Mouse (Mus musculus) fat pad, adult 2 months (tissue): ENCODE data around the gene Calm2.

Experiments used
- DNase-seq: peaks from one replicate; pipeline ENCODE4 v3.0.0-alpha.2; 2011; ENCODE audit warnings: low read depth, low spot score; ENCODE audit errors: extremely low read depth

Gene Calm2

GRCm38 (mm10) chr17:87446767-87447611, at the start of gene Calm2:
TSS of gene Calm2 (minus strand) at chr17:87446935.
- peak; percentile 69 for DNase-seq

GRCm38 (mm10) chr17:87495504-87495903, 48.8 kb upstream of the Calm2 start:
- no peak for DNase-seq

- no peak for DNase-seq
These were observed 47.6 kb upstream of the Calm2 start for GRCm38 (mm10) chr17:87494310-87494709.

- no peak for DNase-seq
These were observed 45.6 kb upstream of the Calm2 start for GRCm38 (mm10) chr17:87492286-87492685.

GRCm38 (mm10) chr17:87490295-87490694, 43.6 kb upstream of the Calm2 start:
- DNase-seq, result no peak

- no peak for DNase-seq
These were observed 39.0 kb upstream of the Calm2 start for GRCm38 (mm10) chr17:87485751-87486150.

- no peak for DNase-seq
These were observed 36.1 kb upstream of the Calm2 start for GRCm38 (mm10) chr17:87482867-87483266.

- no peak for DNase-seq
These were observed 31.8 kb upstream of the Calm2 start for GRCm38 (mm10) chr17:87478569-87478968.

GRCm38 (mm10) chr17:87477611-87478010, 30.9 kb upstream of the Calm2 start:
- DNase-seq, result no peak

GRCm38 (mm10) chr17:87475356-87475755, 28.6 kb upstream of the Calm2 start:
- no peak for DNase-seq

- no peak for DNase-seq
These were observed 27.7 kb upstream of the Calm2 start for GRCm38 (mm10) chr17:87474501-87474795.

GRCm38 (mm10) chr17:87473736-87474500, 27.2 kb upstream of the Calm2 start:
- no peak for DNase-seq

- no peak for DNase-seq
These were observed 26.7 kb upstream of the Calm2 start for GRCm38 (mm10) chr17:87473441-87473735.

GRCm38 (mm10) chr17:87472879-87473278, 26.1 kb upstream of the Calm2 start:
- DNase-seq, result no peak

- no peak for DNase-seq
These were observed 24.9 kb upstream of the Calm2 start for GRCm38 (mm10) chr17:87471661-87472060.

GRCm38 (mm10) chr17:87470797-87471196, 24.1 kb upstream of the Calm2 start:
- no peak for DNase-seq

GRCm38 (mm10) chr17:87470282-87470681, 23.5 kb upstream of the Calm2 start:
- no peak for DNase-seq

- DNase-seq, result no peak
These were observed 22.7 kb upstream of the Calm2 start for GRCm38 (mm10) chr17:87469428-87469827.

- DNase-seq, result no peak
These were observed 21.9 kb upstream of the Calm2 start for GRCm38 (mm10) chr17:87468616-87469015.

- DNase-seq, result no peak
These were observed 14.8 kb upstream of the Calm2 start for GRCm38 (mm10) chr17:87461499-87461896.

- DNase-seq, result no peak
These were observed 14.1 kb upstream of the Calm2 start for GRCm38 (mm10) chr17:87460669-87461498.
